ENCODE assay signal across 14 mouse cellular contexts in genomic region chr4:142825786-142826185, GRCm38 (mm10).
DNase-seq lines count a peak whose midpoint lies in the region; ATAC-seq and TF ChIP-seq lines count a peak whose summit lies in the region.
"Had no signal": no experiment of that assay in that cellular context is flagged by ENCODE, and none has a peak within 500 bp of the region (broad histone marks: within the 10 kb centered on the region; RNA-seq: fewer than 3 reads in every experiment).

No protein-coding gene starts in this region.

- no peak for TF ChIP-seq EP300 in lung, postnatal 0 days (IDR thresholded peaks at IDR 0.05)

- no peak overlapping the region for H3K4me3 ChIP-seq in lung, postnatal 0 days (ENCODE audit: low read depth, low read length)
- no peak overlapping the region for H3K4me3 ChIP-seq in forebrain, postnatal 0 days (ENCODE audit: low read depth, low read length)
- peak overlapping the region; percentile 32 for H3K4me3 ChIP-seq in midbrain, embryonic 10.5 days
- H3K4me3 ChIP-seq in stomach, embryonic 16.5 days (replicated peaks; ENCODE audit: low read length): no peak overlapping the region
- H3K4me3 ChIP-seq: heart, embryonic 15.5 days; liver, embryonic 15.5 days had no signal

- H3K4me1 ChIP-seq in lung, postnatal 0 days (ENCODE audit: insufficient read depth, low read depth, low read length): no peaks in the 10 kb centered on the region
- H3K4me1 ChIP-seq in forebrain, postnatal 0 days (ENCODE audit: insufficient read depth): peaks cover 13% of the 10 kb centered on the region
- peaks cover 41% of the 10 kb centered on the region for H3K4me1 ChIP-seq in midbrain, embryonic 10.5 days
- peaks cover 7% of the 10 kb centered on the region for H3K4me1 ChIP-seq in stomach, embryonic 16.5 days (ENCODE audit: control insufficient read depth, insufficient read depth, low read length)
- H3K4me1 ChIP-seq: heart, embryonic 15.5 days; liver, embryonic 15.5 days had no signal

- no peaks in the 10 kb centered on the region for H3K9me3 ChIP-seq in lung, postnatal 0 days (ENCODE audit: low read length)
- no peaks in the 10 kb centered on the region for H3K9me3 ChIP-seq in forebrain, postnatal 0 days (ENCODE audit: low read length)
- H3K9me3 ChIP-seq in midbrain, embryonic 10.5 days (replicated peaks): no peaks in the 10 kb centered on the region; the same call in 1 of the 2 replicates
- H3K9me3 ChIP-seq in stomach, embryonic 16.5 days (replicated peaks; ENCODE audit: control insufficient read depth, low read length): no peaks in the 10 kb centered on the region
- H3K9me3 ChIP-seq: heart, embryonic 15.5 days; liver, embryonic 15.5 days had no signal

- no peak overlapping the region for H3K4me2 ChIP-seq in lung, postnatal 0 days (replicated peaks; ENCODE audit: low read depth, low read length)
- H3K4me2 ChIP-seq in forebrain, postnatal 0 days (ENCODE audit: low read depth): peak overlapping the region; percentile 36
- peak overlapping the region; percentile 20; the same call in 1 of the 2 replicates for H3K4me2 ChIP-seq in stomach, embryonic 16.5 days (ENCODE audit: low read depth, low read length)
- H3K4me2 ChIP-seq: heart, embryonic 15.5 days; liver, embryonic 15.5 days had no signal

- peak; percentile 8 for DNase-seq in lung, postnatal 0 days (ENCODE audit: low spot score)
- DNase-seq in lung, postnatal 36 days: no peak
- peak; percentile 42 for DNase-seq in forebrain, postnatal 0 days
- no peak for DNase-seq in midbrain, embryonic 10.5 days (ENCODE audit: low spot score)
- DNase-seq in T-cell, adult 2 months (ENCODE audit: low spot score): no peak
- no peak for DNase-seq in heart, postnatal 4 days
- DNase-seq: adrenal gland, postnatal 25 days; cerebellum, adult 11 months; kidney, adult 2 months; thymus, postnatal 14 days had no signal

- no peaks in the 10 kb centered on the region for H3K27me3 ChIP-seq in lung, postnatal 0 days (replicated peaks; ENCODE audit: insufficient read depth, low read length)
- H3K27me3 ChIP-seq in forebrain, postnatal 0 days (ENCODE audit: insufficient read depth, low read length): no peaks in the 10 kb centered on the region
- H3K27me3 ChIP-seq in midbrain, embryonic 10.5 days (ENCODE audit: low read depth, poor library complexity, severe bottlenecking): 0 out of 2 replicates have a peak, but pooled peaks cover 4% of the 10 kb centered on the region
- H3K27me3 ChIP-seq in stomach, embryonic 16.5 days (ENCODE audit: control insufficient read depth, insufficient read depth, low read length): no peaks in the 10 kb centered on the region
- H3K27me3 ChIP-seq: CH12.LX; heart, embryonic 15.5 days; liver, embryonic 15.5 days had no signal

- no peak overlapping the region for H3K27ac ChIP-seq in lung, postnatal 0 days (ENCODE audit: low read length)
- peak overlapping the region; percentile 54; the same call in 1 of the 2 replicates for H3K27ac ChIP-seq in forebrain, postnatal 0 days (ENCODE audit: low read depth, low read length)
- peak overlapping the region; percentile 61; the same call in 1 of the 2 replicates for H3K27ac ChIP-seq in midbrain, embryonic 10.5 days (replicated peaks)
- no peak overlapping the region for H3K27ac ChIP-seq in stomach, embryonic 16.5 days (ENCODE audit: low read length)
- H3K27ac ChIP-seq: heart, embryonic 15.5 days; liver, embryonic 15.5 days had no signal

- WGBS in lung, postnatal 0 days: 39% methylated on average over 5 of the region's 5 CpGs
- WGBS in forebrain, postnatal 0 days: 8% methylated on average over 5 of the region's 5 CpGs
- WGBS in midbrain, embryonic 10.5 days: 50% methylated on average over 5 of the region's 5 CpGs
- WGBS in stomach, embryonic 16.5 days: 22% methylated on average over 5 of the region's 5 CpGs

- no peak for ATAC-seq in lung, postnatal 0 days
- peak; percentile 44 for ATAC-seq in forebrain, postnatal 0 days
- no peak for ATAC-seq in stomach, embryonic 16.5 days (ENCODE audit: insufficient read depth, low FRiP score)

- no peak for TF ChIP-seq CTCF in lung, postnatal 0 days (IDR thresholded peaks at IDR 0.05)
- TF ChIP-seq CTCF in forebrain, postnatal 0 days (IDR thresholded peaks at IDR 0.05; ENCODE audit: low read depth): no peak

- no peak overlapping the region for H3K9ac ChIP-seq in lung, postnatal 0 days (replicated peaks; ENCODE audit: low read depth)
- no peak overlapping the region for H3K9ac ChIP-seq in forebrain, postnatal 0 days
- H3K9ac ChIP-seq in stomach, embryonic 16.5 days (ENCODE audit: low read length): no peak overlapping the region
- H3K9ac ChIP-seq: heart, embryonic 15.5 days; liver, embryonic 15.5 days had no signal

- H3K36me3 ChIP-seq in lung, postnatal 0 days (ENCODE audit: insufficient read depth, low read length): no peaks in the 10 kb centered on the region
- H3K36me3 ChIP-seq in forebrain, postnatal 0 days (ENCODE audit: insufficient read depth): no peaks in the 10 kb centered on the region
- H3K36me3 ChIP-seq in midbrain, embryonic 10.5 days: no peaks in the 10 kb centered on the region
- H3K36me3 ChIP-seq in stomach, embryonic 16.5 days (ENCODE audit: control insufficient read depth, insufficient read depth, low read length): no peaks in the 10 kb centered on the region
- H3K36me3 ChIP-seq: heart, embryonic 15.5 days; liver, embryonic 15.5 days had no signal

Comparison
In these comparisons a context has a peak if more than half of its experiments do, and no peak if none do; other contexts are left out.
1. DNase-seq: peak in lung, postnatal 0 days (single experiment) and forebrain, postnatal 0 days (single experiment); none in lung, postnatal 36 days (single experiment), midbrain, embryonic 10.5 days (single experiment), T-cell, adult 2 months (single experiment) and heart, postnatal 4 days (single experiment).
2. H3K27ac ChIP-seq: peak in forebrain, postnatal 0 days (single experiment) and midbrain, embryonic 10.5 days (single experiment); none in lung, postnatal 0 days (single experiment) and stomach, embryonic 16.5 days (single experiment).